Mouse (Mus musculus) liver, postnatal 0 days (tissue): ENCODE measurements around the gene Olfr1507.

Source experiments
- CTCF ChIP-seq: sonication (generic); IDR thresholded peaks from 2 replicates; pipeline ENCODE4 v1.5.1; 2016; ENCODE audit warnings: antibody characterized with exemption, low read depth
- EP300 ChIP-seq: IDR thresholded peaks from 2 replicates; pipeline ENCODE4 v1.6.1; 2016; ENCODE audit warnings: antibody characterized with exemption, low read depth, mild to moderate bottlenecking

DNA sequence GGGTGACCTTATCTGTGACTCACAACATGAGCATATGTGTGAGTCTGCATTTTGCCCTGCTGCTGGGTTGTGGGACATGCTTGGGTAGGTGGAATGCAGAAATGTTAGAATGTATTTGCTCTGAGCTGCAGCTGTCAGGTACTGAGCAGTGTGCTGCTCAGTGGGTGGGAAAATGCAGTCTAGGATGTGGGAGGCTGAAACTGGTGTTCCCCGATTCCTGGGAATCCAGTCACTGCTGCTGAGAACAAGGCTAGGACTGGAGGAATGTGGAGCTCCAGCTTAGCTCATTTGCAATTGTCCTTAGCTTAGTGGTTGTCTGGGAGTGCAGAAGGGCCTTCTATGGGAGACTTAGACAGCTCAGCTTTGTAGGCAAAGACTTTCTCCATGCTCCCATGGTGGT lies 37.8 kb upstream of the Olfr1507 start:
- no peak for TF ChIP-seq CTCF
- no peak for TF ChIP-seq EP300
